Mouse (Mus musculus) E14TG2a.4 (cell line): Measurements from ENCODE around the gene Ubiad1.

Experiments used
- H3K27me3 ChIP-seq: 2 replicates; pipeline ENCODE4 v1.6.1; 2014; ENCODE audit warnings: low read length, control low read depth; ENCODE audit not compliant: insufficient read depth
- H3K36me3 ChIP-seq: 2 replicates; pipeline ENCODE4 v1.6.1; 2014; ENCODE audit warnings: low read length, control low read depth; ENCODE audit not compliant: insufficient read depth
- H3K4me1 ChIP-seq: replicated peaks from 2 replicates; pipeline ENCODE4 v1.6.1; 2014; ENCODE audit warnings: low read depth, low read length, control low read depth
- H3K4me3 ChIP-seq: replicated peaks from 2 replicates; pipeline ENCODE4 v1.5.1; 2014; ENCODE audit warnings: mild to moderate bottlenecking, low read length
- H3K9me3 ChIP-seq: 2 replicates; pipeline ENCODE4 v1.6.1; 2014; ENCODE audit warnings: low read length, control low read depth
- CTCF ChIP-seq: conservative IDR thresholded peaks from 2 replicates; pipeline ENCODE4 v1.5.1; 2014; ENCODE audit warnings: low read length
- NANOG ChIP-seq: IDR thresholded peaks from 2 replicates; pipeline ENCODE4 v1.6.1; 2014; ENCODE audit warnings: borderline replicate concordance, low read length, mixed read lengths
- POU5F1 ChIP-seq: IDR thresholded peaks from 2 replicates; pipeline ENCODE4 v1.6.1; 2014; ENCODE audit warnings: low read length, borderline replicate concordance

The Ubiad1 gene

GRCm38 (mm10) chr4:148435657-148436330, 8.8 kb downstream of the Ubiad1 start:
- Histone ChIP-seq H3K9me3 (no peaks in the 10 kb centered on the region), H3K4me3 (no peak overlapping the region), H3K36me3 (peaks cover 80% of the 10 kb centered on the region), H3K27me3 (no peaks in the 10 kb centered on the region), H3K4me1 (peaks cover 24% of the 10 kb centered on the region)
- peak; percentile 38 for TF ChIP-seq CTCF
- no peak for TF ChIP-seq POU5F1

DNA sequence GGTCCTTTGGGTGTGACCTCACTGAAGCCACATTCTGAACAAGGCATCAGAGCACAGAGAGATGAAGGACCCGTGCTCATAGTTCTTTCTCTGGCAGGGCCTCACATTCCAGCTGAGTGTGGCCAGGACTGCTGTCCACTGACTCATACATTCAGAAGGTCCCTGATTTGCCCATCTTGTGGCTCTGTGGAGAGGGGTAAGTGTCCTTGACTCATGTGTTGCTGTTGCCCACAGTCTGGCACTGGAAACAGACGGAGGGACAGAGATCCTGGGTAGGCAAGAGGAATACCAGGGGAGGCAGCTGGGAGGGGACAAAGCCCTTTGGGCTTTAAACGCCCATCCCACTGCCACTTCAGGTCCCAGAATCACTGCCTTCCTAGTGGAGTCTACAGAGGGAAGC, 9.5 kb downstream of the Ubiad1 start:
- H3K36me3 ChIP-seq = peaks cover 73% of the 10 kb centered on the region
- H3K4me3 ChIP-seq = no peak overlapping the region
- H3K9me3 ChIP-seq = no peaks in the 10 kb centered on the region
- TF ChIP-seq NANOG (no peak), POU5F1 (no peak), CTCF (no peak)
- H3K27me3 ChIP-seq = no peaks in the 10 kb centered on the region
- H3K4me1 ChIP-seq = peaks cover 23% of the 10 kb centered on the region

DNA sequence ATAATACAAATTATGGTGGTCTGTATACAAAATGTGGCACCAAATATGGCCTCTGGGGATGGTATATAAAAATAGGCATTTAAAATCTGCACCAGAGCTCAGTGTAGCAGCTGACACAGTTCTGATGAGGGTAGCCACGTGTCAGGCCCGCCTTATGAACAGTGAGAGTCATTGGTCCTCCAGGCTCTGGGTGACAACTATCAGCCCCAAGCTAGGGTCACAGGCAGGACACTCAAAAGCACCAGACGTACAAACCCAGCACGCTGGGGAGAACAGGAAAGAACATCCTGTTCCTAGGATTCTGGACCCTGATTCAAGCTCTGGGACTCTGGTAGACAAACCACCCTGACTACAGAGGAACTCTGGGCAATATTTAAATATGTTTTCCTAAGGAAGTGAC, 10.0 kb downstream of the Ubiad1 start:
- no peaks in the 10 kb centered on the region for H3K9me3 ChIP-seq
- TF ChIP-seq CTCF = no peak
- TF ChIP-seq NANOG = no peak
- TF ChIP-seq POU5F1 = no peak
- no peak overlapping the region for H3K4me3 ChIP-seq
- peaks cover 69% of the 10 kb centered on the region for H3K36me3 ChIP-seq
- H3K27me3 ChIP-seq = no peaks in the 10 kb centered on the region
- peaks cover 24% of the 10 kb centered on the region for H3K4me1 ChIP-seq

DNA sequence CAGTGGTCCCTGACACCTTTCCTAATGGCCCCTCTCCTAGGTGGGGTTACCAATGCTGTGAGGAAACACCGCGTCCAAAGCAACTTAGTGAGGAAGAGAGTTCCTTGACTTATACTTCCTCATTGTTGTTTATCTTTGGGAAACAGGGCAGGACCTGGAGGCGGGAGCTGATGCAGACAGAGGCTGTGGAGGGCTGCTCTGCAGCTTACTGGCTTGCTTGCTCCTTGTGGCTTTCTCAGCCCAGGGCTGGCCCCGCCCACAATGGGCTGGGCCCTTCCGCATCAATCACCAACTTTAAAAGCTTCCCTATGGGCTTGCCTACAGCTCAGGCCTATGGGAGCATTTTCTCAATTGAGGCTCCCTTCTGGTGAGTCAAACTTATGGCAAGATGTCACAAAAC, 10.8 kb downstream of the Ubiad1 start:
- Histone ChIP-seq H3K4me3 (no peak overlapping the region), H3K27me3 (no peaks in the 10 kb centered on the region), H3K36me3 (peaks cover 61% of the 10 kb centered on the region), H3K9me3 (no peaks in the 10 kb centered on the region), H3K4me1 (peaks cover 32% of the 10 kb centered on the region)
- TF ChIP-seq NANOG (no peak), POU5F1 (no peak), CTCF (no peak)

DNA sequence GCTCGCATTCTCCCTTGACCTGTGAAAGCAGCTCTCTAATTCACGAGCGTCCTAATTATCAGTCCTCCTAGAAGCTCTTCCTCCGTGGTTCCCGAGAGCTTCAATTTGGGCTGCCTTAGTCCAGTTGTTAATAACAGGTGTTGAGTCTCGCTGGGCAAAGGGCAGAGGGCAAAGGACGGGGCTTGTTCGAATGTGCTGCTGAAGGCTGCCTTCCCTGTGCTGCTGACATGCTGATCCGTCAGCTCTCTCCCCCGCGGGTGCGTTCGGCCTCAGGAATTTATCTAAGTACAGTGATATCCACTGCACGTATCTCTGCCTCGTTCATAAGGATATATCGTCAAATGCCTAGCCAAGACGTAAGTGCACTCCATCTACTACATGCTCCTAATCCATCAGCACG, 11.2 kb downstream of the Ubiad1 start:
- H3K4me3 ChIP-seq = no peak overlapping the region
- no peaks in the 10 kb centered on the region for H3K27me3 ChIP-seq
- H3K9me3 ChIP-seq = no peaks in the 10 kb centered on the region
- H3K4me1 ChIP-seq = peaks cover 37% of the 10 kb centered on the region
- peaks cover 56% of the 10 kb centered on the region for H3K36me3 ChIP-seq
- TF ChIP-seq CTCF = no peak
- no peak for TF ChIP-seq NANOG
- TF ChIP-seq POU5F1 = no peak

DNA sequence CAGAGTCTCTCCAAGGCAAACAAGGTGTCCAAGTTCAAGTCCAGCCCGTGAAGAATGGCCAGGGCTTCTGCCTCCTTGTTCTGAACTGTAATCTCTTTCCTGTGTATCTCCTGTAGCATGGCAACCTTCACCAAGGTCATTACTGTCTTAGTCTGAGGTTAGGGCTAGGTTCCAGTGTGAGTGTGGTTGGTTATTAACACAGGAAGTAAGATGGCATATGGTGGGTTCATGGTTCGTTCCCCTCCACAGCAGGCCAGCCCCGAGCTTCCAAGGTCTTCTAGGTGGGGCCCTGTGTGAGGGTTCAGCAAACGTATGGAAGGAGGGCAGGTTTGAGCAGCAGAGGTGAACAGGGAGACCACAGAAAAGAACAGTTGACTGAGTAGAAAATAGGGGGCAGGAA, 12.1 kb downstream of the Ubiad1 start:
- Histone ChIP-seq H3K36me3 (peaks cover 48% of the 10 kb centered on the region), H3K9me3 (no peaks in the 10 kb centered on the region), H3K4me3 (no peak overlapping the region), H3K27me3 (no peaks in the 10 kb centered on the region), H3K4me1 (peaks cover 40% of the 10 kb centered on the region)
- TF ChIP-seq NANOG = no peak
- TF ChIP-seq POU5F1 = no peak
- TF ChIP-seq CTCF = no peak

GRCm38 (mm10) chr4:148430880-148431519, 13.6 kb downstream of the Ubiad1 start:
- Histone ChIP-seq H3K36me3 (peaks cover 38% of the 10 kb centered on the region), H3K4me3 (no peak overlapping the region), H3K9me3 (no peaks in the 10 kb centered on the region), H3K4me1 (peaks cover 32% of the 10 kb centered on the region), H3K27me3 (no peaks in the 10 kb centered on the region)
- TF ChIP-seq POU5F1 = no peak
- TF ChIP-seq CTCF = no peak
- TF ChIP-seq NANOG = no peak

- H3K4me1 ChIP-seq = peaks cover 31% of the 10 kb centered on the region
- TF ChIP-seq NANOG = no peak
- peak; percentile 91 for TF ChIP-seq CTCF
- no peak overlapping the region for H3K4me3 ChIP-seq
- no peaks in the 10 kb centered on the region for H3K27me3 ChIP-seq
- peaks cover 25% of the 10 kb centered on the region for H3K36me3 ChIP-seq
- no peaks in the 10 kb centered on the region for H3K9me3 ChIP-seq
Measured at GRCm38 (mm10) chr4:148429686-148430085, 14.9 kb downstream of the Ubiad1 start.

GRCm38 (mm10) chr4:148429121-148429520, 15.4 kb downstream of the Ubiad1 start:
- H3K36me3 ChIP-seq = peaks cover 19% of the 10 kb centered on the region
- TF ChIP-seq NANOG (no peak), CTCF (no peak), POU5F1 (no peak)
- no peak overlapping the region for H3K4me3 ChIP-seq
- no peaks in the 10 kb centered on the region for H3K27me3 ChIP-seq
- H3K9me3 ChIP-seq = no peaks in the 10 kb centered on the region
- peaks cover 27% of the 10 kb centered on the region for H3K4me1 ChIP-seq
